21 mouse cellular contexts compared by ENCODE assay signal in genomic region chr17:53643360-53643759, GRCm38 (mm10).
"Had no signal": no experiment of that assay in that cellular context is flagged by ENCODE, and none has a peak within 500 bp of the region (broad histone marks: within the 10 kb centered on the region; RNA-seq: fewer than 3 reads in every experiment).

No protein-coding gene starts in this region.

- H3K4me3 ChIP-seq: intestine, embryonic 15.5 days; layer of hippocampus, adult 2 months; limb, embryonic 12.5 days; limb, embryonic 15.5 days; neural tube, embryonic 12.5 days; neural tube, embryonic 15.5 days had no signal

- H3K27me3 ChIP-seq: intestine, embryonic 15.5 days; limb, embryonic 12.5 days; limb, embryonic 15.5 days; neural tube, embryonic 12.5 days; neural tube, embryonic 15.5 days had no signal

- H3K4me2 ChIP-seq: intestine, embryonic 15.5 days; limb, embryonic 12.5 days; limb, embryonic 15.5 days; midbrain, embryonic 11.5 days; neural tube, embryonic 12.5 days; neural tube, embryonic 15.5 days had no signal

- H3K4me1 ChIP-seq: intestine, embryonic 15.5 days; limb, embryonic 12.5 days; limb, embryonic 15.5 days; neural tube, embryonic 12.5 days; neural tube, embryonic 15.5 days had no signal

- H3K27ac ChIP-seq: intestine, embryonic 15.5 days; layer of hippocampus, adult 2 months; limb, embryonic 12.5 days; limb, embryonic 15.5 days; neural tube, embryonic 12.5 days; neural tube, embryonic 15.5 days had no signal

- DNase-seq: kidney, adult 11 months; kidney, adult 9 months; kidney, postnatal 14 days; layer of hippocampus, adult 9-11 months; layer of hippocampus, postnatal 36 days; left cerebral cortex, postnatal 4 days; lung, adult 2 months; lung, postnatal 14 days; lung, postnatal 4 days; midbrain, embryonic 14.5 days; right cerebral cortex, adult 18-20 months; right cerebral cortex, postnatal 14 days; right cerebral cortex, postnatal 4 days; thymus, postnatal 36 days had no signal

- H3K9me3 ChIP-seq: intestine, embryonic 15.5 days; limb, embryonic 12.5 days; limb, embryonic 15.5 days; neural tube, embryonic 12.5 days; neural tube, embryonic 15.5 days had no signal

- H3K9ac ChIP-seq: intestine, embryonic 15.5 days; limb, embryonic 12.5 days; limb, embryonic 15.5 days; neural tube, embryonic 12.5 days; neural tube, embryonic 15.5 days had no signal

- ATAC-seq: intestine, embryonic 15.5 days had no signal
